Mouse (Mus musculus) gastrocnemius, postnatal 36 days (tissue): Measurements from ENCODE around the gene Vmn2r84. TPM values are rescaled to one million over a fixed set of nuclear protein-coding genes. Genes with fewer than 3 reads are reported as not detected.

Experiments
- total RNA-seq, 2 experiments: library from RNA; stranded (reverse); gene quantifications; 2 replicates each; pipeline ENCODE4 v1.2.3; 2021

The Vmn2r84 gene
- total RNA-seq, 2 experiments from 2014 or later: not detected

Other genes starting within 250 kb of the Vmn2r84 start
- gene Olfr825, start 227.6 kb downstream of the Vmn2r84 start, total RNA-seq: not detected
- gene Olfr826, start 210.1 kb downstream of the Vmn2r84 start, total RNA-seq: not detected
- gene Olfr827, start 179.9 kb downstream of the Vmn2r84 start, total RNA-seq: not detected
- not detected for gene Neurod4, start 114.1 kb downstream of the Vmn2r84 start, total RNA-seq
- under 1 TPM; 0.47 to 0.97 TPM for gene Tespa1, start 71.5 kb downstream of the Vmn2r84 start, total RNA-seq
- gene Vmn2r85, start 35.4 kb upstream of the Vmn2r84 start, total RNA-seq: not detected
- gene Vmn2r86, start 61.7 kb upstream of the Vmn2r84 start, total RNA-seq: not detected
- not detected for gene Vmn2r87, start 103.1 kb upstream of the Vmn2r84 start, total RNA-seq